Mouse (Mus musculus): ENCODE measurements around the gene Ppfibp2.

The Ppfibp2 gene

DNA sequence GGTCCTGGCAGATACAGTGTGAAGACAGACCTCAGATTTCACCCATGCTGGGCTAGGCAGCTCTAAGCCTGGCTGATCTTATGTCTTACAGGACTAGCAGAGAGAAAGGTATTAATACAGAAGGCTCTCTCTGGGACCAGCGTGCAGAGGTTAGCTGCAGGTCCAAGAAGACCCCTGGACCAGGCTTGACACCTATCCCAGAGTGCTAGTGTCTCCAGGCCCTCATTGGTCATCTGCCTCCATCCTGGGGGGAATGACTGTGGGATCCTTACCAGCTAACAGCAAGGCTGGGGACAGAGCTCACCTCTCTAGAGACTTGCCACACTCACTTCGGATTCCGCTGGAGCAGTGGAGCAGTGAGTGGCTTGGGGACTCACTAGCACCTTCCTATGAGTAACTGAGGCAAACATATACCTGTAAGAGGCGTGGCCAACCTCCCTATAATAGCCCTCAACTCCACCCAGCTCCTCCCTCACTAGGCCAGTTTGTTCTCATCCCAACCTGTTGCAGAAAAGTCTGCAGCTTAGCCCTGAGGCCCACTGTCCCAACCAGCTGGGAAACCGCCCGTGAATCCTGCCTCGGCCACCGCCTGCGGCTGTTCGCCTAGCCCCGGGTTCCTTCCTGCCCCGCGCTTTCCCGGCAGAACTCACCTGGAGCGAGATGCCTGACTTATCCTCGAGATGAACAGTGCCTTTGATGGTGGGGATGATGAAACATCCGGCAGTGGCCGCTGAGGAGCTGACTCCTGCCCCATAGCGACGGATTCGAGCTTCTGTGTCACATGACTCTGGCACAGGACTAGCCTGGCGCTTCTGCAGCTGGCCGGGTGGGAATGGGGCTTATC is 162.5 kb downstream of the Ppfibp2 start, which contains the start of gene Cyb5r2:
Gene Cyb5r2 (minus strand): TSS at position 725 of the 844 bp plus-strand sequence.
- no peak for DNase-seq (ENCODE audit: low read depth)

DNA sequence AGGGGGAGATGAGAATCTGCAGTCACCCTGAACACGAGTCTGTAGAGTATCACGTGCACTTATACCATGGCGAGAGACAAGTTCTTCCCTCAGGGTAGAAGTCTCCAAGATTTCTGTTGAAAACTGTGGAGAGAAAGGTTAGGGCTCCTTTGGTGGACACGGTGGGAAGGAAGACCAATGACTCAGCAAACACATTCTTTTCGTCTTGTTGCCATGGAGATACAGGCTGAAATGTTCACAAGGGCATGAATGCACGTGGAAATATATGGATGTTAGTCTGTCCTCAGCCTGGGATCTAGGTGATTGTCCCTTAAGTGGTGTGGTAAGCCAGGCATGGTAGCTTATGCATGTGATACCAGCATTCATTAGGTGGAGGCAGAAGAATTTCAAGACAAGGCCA is 175.8 kb downstream of the Ppfibp2 start:
- DNase-seq (ENCODE audit: low read depth) = no peak

DNA sequence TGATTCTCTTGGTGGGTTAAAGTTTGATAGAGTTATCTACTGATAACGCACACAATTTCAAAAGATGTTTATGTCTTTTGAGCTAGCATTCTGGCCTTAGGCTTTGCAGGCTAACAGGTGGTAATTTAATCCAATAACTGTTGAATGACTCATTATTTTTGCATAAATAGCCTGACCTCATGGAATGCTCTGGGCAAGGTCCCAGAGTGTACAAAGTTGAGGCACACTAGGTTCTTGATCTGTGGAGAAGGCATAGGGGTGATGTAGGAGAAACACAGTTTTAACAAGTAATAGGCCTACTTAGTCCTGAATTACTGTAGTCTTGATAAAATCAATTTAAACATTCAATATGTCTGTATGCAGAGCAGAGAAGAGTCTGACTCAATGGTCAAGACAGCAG is 183.2 kb downstream of the Ppfibp2 start:
- no peak for DNase-seq (ENCODE audit: low read depth)

DNA sequence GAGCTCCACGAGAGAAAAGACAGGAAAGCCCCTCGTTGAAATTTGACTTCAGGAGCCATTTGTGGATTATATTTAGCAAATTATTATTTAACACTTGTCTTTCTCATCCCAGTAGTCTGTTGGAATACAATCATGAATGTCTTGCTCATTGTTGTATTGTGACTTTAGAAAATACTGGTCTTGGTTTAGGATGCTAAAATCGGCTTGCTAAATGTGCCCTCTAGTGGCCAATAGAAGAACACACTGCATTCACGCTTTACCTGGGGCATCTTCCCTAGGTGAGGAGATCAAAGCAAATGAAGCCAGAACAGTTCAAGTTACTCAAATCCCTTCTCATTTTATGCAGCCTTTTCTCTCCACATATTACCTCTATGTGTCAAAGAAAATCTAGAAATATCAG is 184.6 kb downstream of the Ppfibp2 start:
- DNase-seq (ENCODE audit: low read depth) = peak; percentile 3

DNA sequence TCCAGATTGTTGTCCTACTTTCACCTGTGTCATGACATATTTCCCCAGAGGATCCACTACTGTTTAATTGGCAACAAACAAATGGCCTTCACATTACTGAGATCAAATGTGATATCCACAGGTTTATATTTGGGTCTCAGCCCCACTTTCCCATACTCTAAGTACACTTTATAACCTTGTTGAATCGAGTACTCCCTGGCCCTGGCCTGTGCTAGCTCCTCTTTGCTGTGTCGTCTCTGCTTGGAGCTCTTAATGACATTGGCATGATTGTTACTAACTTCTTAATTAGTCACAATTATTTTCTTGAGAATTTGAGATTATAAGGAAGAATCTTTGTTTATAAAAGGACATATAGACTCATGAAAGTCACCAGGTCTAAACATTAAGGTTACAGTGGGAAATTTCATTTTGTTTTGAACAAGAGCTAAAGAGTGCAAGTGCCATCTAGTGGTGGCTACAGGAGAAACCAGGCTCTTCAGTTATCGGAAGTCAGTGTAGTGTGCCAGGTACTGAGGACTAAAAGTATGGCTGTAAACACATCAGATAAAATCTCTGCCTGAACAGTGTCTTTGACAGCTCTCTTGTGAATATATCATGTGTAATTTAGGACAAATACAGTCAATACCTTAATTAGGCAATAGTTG is 193.1 kb downstream of the Ppfibp2 start:
- DNase-seq (ENCODE audit: low read depth) = peak; percentile 27

DNA sequence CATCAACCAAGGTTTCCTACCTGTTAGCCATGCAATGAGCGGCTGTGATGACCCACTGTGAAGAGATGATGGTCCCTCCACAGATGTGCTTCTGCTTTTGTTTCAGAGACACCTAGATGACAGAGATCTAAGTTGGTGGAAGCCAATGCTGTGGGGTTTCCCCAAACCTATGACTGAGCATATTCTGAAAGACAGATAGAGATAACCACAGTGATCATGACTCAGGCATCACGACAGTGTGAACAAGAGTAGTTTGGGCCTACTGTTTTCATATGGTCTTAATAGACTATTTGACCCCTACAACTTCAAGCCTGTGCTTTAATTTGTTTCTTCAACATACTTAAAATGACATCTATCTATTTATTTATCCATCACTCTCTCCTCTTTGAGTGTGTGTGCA is 201.5 kb downstream of the Ppfibp2 start:
- DNase-seq (ENCODE audit: low read depth) = no peak
